Mouse (Mus musculus) adrenal gland, adult (tissue): ENCODE data around the gene Gemin4.
A peak's percentile ranks its signal among the peaks of the same experiment; 100 is the strongest.
"Not testable (repeated sequence)": the region's sequence is repeated elsewhere in the genome, so short reads cannot be mapped to it uniquely, and the experiment has no call there.

Source experiments
- DNase-seq, 2 experiments: peaks; one replicate each; pipeline ENCODE4 v3.0.0; 2022 to 2023; ENCODE audit warnings: low spot score in 1 of 2; ENCODE audit not compliant: inconsistent age in 2 of 2

Gene Gemin4

DNA sequence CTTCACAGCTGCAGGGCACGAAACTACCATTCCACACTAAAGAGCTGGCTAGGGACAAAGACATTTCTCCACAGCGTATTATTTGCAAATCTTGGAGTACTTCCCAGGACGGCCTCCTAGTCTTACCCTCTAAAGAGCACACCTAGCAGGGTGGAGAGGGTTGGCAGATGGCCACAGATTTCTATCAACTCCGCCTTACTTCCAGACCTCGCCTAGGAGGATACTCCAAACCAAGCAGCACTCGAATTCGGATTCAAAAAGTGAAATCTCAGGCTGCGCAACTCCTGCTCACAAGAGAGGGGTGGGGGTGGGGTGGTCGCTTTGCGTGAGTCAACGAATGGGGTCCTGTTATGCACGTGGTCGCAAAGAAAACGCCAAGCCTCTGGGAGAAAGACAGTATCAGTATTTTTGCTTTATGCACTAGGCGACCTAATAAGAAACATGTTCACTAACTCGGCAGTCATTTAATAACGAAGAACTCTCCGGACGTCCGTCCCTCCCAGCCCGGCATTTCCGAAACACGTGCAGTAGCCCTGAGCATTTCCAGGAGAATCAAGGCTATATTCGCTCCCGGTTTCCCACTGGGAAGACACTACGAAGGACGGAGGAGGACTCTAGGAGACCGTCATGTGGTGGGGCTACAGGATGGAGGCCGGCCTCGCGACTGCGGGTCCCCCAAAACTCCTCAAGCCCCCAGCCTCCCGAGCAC, 629 bp downstream of the Gemin4 start:
- DNase-seq, result peak; percentile 24 to 70

DNA sequence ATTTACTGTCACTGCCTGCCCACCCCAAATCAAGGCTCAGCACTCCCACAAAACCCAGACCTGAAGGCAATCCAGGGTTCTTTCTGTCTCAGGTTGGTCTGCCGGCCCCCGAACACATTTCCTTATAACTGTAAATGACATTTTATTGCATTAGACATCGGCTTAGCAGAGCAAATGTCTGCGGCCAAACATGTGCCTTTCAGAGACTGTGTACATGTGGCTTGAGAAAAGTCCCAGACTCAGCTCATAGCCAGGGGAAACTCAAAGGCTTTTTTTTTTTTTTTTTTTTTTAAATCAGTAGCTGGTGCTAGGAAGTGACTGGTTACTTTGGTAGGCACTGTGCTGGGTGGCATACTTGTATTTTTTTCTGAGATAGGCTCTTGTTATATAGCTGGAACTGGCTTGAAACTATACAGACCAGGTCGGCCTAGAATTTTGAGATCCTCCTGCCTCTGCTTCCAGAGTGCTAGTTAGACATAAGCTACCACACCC, 1.4 kb downstream of the Gemin4 start:
- DNase-seq, result no peak

DNA sequence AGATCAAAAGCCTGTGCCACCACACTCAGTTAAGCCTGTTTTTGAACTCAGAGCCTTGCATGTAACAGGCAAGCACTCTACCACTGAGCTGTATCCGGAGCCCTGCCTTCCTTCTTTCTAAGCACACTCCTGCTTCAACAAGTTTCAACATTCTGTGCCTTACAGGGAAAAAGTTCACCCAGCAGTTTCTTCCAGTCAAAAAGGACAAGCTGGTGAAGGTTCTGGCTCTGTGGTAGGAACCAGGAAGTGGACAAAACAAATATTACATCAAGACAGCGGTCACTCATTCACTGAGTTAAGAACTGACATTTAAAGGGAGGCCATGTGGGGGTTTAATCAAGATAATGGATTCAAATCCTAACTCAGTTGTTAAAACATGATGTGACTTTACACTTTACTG, 2.5 kb downstream of the Gemin4 start:
- DNase-seq, result no peak

DNA sequence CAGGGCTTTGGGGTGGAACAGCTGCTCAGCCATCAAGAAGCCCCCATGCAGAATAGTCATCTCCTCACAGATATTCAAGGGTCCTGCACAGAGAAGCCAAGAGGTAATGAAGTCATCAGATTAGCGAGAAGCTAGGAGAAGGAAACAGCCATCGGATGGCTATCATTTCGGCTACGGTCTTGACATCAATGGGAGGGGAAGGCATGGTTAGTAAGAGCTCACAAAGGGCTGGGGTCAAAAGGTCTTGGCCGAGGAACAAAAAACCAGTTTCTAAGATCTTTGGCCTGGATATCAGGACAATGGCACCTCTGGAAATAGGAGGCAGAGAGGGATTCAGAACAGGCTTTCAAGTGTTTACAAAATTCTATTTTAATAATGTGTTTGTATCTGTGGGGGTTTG, 3.6 kb downstream of the Gemin4 start:
- no peak for DNase-seq

DNA sequence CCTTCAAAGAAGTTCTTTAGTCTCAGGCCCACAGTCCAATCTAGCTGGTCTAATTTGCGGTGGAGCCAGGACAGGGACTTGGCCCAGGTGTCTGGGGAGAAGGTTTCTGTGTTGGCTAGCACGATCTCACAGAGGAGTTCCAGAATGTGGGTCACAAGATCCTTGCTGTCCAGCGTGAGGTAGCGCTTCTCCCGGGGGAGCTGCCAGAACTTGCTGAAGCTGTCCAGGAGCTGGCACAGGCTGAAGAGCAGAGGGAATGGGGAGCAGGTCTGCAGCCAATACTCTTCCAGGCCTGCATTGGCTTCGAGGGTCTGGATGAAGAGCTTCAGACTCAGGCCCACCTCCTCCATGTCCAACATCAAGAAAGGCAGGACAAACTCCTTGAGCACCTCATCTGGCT, 5.9 kb downstream of the Gemin4 start:
- DNase-seq, result not testable (repeated sequence)

DNA sequence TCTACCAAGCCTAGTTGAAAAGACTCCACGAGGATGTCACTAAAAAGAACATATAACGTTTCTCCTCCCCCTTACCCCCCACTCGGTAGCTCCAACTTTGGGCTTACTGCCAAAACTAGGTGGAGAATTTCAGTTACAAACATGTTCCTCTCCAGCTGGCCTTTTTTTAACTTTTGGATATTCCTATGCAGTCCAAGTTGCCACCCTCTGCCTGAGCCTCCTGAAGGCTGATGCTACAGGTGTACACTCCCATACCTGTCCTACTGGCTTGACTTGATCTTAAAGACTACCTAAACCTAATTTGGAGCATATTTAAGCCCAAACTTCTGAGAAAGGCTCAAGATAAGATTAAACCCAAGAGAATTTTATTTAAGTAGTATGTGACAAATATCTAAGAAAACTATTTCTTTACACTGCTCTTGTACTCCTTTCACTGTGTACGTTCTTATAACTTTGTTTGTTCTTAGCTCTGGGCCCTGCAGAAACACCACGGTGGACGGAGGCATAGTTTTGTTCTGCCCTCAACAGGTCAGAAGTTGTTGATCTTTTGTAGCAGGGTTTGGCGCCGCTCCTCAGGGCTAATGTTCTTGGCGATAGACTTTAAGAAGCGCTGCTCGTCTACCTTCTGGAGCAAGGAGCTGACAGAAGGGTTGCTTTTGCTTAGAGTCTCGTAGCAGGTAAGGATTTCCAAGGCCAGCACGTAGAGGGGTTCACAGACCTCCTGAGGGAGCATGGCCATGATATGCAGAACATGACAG, 7.1 kb downstream of the Gemin4 start:
- DNase-seq, result no peak

DNA sequence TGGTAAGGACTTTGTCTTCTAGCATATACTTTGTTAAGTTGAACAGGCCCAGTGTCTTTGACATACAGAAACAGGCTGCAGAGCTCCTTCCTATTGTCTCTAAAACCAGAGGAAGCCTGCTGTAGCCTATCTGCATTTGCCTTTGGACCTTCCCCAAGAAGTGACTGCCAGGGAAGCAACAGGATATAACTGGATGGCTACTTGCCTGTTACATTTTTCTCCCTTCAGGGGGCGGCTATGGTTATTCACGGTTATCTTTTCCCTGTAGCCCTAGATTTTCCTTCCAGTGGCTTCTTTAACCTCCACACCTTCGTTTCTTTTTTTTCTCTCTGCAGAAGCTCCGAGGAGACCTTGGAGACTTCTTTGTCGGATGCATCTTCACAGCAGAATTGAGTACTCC, 10.7 kb downstream of the Gemin4 start:
- DNase-seq, result no peak

DNA sequence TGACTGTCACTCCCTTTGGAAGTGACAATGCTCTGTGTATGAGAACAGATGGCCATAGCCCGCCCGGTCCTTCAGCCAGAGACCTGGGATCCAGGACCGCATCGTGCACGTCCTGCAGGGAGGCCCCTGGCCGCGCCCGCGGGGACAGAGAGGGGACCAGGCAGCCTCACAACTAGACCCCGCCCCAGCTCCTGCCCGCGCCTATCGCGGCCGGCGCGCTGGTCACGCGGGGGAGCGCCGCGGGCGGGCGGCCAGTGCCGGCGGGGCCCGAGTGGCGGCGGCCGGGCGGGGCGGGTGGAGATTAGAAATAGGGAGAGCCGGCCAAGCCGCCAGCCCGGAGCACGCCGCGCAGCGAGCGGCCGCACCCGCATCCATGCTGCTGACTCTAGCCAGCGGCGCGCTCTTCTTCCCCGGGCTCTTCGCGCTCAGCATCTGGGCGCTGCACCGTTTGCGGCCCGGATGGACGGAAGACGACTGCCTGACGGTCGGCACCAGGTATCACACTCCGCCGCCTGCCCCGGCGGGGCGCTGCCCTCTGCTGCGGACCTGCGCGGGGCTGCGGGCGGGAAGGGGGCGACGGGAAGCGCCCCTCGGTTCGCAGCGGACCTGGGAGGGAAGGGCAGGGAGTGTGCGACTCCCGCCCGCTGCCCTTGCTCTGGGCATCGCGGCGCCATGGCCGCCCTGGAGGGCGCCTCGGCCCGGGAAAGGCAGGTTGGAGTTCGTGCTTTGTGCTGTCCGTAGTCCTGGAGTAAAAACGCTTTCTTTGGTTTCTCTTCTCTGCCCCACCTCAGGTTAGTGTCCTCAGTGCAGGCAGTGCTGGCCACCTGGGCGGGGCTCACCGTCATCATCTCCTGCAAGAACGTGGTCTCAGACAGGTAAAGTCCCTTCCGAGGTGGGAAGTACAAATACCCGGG, 15.4 kb downstream of the Gemin4 start:
- DNase-seq, result peak; percentile 91 to 96

DNA sequence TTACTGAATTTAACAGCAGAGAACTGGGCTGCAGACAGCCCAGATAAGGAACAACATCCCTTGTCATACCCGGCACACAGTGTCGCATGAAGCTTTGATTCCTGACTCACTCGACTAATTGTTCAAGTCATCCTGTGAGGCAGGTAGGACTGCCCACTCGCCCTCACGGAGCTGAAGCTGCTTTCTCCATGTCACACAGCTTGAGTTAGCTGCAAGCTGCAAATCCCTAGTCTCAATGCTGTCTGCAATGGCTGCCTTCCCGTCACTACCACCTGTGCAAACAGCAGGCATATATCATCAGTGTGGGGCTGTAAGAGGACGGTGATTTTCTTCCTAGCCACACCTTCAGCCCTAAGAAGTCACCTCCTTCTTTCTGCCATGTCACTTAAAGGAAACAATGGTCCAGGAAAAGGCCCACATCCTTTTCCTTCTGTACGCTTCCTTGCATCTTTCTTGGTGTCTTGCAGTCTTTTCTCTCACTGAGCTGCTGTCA, 20.4 kb downstream of the Gemin4 start:
- DNase-seq, result no peak

DNA sequence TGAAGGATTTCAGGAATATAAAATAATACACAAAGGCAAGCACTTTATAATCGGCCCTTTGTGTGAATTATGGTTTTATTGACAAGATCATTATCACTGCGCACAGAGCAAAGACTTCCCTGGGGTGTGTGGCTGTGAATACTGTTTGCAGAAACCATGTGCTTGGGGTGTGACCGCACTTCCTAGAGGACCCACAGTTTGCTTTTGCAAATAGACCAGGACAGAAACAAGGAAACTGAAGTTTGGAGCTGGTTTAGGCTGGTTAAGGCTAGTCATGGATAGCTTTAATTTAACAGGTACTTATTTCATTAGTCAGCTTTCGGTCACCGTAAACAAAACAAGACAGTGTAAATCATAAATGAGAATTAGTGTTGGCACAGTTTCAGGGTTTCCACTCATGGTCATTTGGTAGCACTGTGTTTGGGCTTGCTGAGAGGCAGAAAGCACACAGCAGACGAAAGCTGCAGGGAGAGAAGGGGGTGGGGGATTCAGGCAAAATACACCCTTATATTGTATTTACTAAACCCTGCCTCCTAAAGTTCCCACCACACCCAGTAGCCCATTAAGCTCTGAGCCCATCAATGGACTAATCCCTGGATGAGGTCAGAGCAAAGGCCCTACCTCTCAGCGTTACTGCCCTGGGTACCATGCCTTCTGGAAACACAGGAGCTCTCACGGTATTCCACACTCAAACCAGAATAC, 21.0 kb downstream of the Gemin4 start:
- peak in 1 of 2 experiments; percentile 58 for DNase-seq

DNA sequence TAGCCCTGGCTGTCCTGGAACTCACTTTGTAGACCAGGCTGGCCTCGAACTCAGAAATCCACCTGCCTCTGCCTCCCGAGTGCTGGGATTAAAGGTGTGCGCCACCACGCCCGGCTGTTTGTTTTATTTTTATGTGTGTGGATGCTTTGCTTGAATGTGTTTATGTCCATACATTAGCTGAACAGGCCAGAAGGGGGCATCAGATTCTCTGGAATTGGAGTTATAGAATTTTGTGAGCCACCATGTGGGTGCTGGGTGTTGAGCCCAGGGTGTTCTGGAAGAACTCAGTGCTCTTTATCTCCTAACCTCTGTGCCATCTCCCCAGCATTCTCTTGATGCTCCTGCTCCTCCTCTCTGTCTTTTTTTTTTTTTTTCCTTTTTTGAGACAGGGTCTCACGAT, 30.6 kb downstream of the Gemin4 start:
- no peak for DNase-seq

DNA sequence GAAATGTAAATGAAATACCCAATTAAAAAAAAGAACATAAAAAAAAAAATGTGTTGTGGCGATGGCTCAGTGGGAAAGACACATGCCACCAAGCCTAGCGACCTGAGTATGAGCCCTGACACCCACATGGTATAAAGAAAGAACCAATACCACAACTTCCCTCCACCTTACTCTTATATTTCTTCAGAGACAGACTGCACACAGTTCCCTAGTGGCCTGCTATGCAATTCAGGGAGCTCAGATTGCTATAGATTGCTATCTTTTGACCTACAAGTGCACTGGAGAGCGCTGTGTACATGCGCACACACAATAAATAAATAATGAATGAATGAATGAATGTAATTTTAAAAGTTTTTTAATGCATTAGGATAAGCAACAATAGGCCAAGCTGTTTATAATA, 33.7 kb downstream of the Gemin4 start:
- DNase-seq, result no peak

DNA sequence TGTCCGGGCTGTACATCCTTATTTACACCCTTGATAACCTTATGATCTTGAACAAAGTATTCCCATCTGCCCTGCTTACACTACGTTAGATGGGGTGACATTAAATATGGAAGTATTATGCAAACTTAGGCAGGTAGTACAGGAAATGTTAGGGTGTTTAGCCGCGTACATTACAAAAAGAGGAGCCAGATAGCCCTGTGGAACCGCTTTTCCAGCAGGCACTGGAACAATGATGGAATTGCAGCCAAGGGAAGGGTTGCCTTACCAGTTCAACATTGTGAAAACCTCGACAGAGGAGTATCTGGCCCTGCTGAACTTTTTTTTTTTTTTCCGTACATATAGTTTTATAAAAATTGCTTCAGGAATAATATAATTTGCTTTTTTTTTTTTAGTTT, 37.3 kb downstream of the Gemin4 start:
- DNase-seq, result no peak

DNA sequence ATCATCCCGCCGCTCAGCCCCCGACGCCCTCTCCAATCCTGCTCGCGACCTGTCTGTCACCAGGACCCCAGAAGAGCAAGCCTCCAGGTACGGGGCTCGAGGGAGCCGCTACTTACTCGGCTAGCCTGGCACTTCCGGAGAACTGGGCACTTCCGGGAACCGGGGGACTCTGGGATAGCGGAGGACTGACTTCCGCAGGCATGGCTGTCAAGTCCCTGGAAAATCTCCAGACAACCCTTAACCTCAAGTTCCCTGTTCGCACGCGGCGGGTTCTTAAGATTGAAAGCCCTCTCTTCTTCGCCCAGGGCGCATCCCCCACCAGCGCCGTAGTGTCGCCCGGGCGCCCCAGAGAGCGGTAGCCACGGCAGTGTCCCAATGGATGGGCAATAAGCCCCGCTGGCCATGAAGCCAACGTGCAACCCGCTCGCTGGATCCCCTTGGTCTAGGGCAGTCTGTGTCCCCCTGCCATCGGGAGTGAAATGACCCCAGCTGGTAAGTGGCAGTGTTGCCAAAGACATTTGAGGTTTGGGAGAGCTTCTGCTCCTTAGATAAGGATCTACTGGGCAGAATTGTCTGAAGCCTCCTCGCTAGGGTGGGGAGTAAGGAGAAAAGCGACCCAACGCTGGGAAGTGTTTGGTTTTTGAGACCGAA, 37.8 kb downstream of the Gemin4 start, which contains the start of the genes Vps53 and Fam57a:
Gene Vps53, minus strand, starts transcription at position 153 of the 651 bp plus-strand sequence.
Gene Fam57a, plus strand, starts transcription at position 177 of the 651 bp plus-strand sequence.
- DNase-seq, result peak; percentile 91 to 98

DNA sequence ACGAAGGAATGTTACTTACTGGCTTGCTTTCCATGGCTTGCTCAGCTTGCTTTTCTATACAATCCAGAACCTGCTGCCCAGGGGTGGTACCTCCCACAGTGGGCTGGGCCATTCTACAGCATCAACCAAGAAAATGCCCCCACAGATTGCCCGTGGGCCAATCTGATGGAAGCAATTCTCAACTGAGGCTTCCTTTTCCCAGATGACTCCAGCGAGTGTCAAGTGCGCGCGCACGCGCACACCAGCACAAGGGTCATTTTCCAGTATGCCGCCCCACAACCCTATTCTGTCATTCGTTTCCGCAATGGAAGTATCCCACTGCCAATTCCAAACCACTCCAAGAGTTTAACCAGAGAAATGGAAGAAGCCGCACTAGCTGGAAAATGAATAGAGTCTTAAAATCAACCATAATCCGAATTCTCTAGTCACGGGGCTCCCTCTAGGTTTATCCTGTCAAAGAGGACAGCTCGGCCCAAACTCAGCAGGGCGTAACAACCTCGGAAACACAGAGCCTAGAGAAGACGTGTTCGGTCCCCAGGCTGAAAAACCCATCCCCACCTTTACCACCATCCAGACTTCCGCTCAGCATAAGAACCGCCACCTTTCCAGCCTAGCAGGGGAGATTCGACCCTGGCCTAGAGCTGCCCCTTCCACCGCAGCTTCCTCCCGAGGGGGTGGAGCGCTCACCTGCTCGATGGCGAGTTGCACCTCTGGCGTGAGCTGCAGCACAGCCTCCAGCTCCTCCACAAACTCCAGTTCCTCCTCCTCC, 38.6 kb downstream of the Gemin4 start:
- DNase-seq, result peak in 1 of 2 experiments; percentile 39

DNA sequence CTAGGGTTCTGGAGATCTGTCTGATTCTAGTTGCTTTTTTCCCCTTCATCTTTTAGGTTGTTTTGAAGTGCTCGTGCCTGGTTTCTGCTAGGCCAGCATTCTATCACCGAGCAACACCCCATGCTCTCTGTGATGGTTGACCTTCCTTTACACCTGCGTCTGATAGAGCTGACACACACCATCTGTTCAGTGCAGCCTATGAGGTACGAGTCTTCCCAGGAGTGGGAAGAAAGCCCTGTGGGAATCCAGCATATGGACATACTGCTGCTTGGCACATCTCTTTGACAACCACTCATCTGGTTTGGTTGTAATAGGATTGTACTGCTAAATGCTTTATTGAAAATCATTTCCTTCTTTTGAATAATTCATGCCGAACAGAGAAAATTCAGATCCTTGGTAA, 47.3 kb downstream of the Gemin4 start:
- DNase-seq, result no peak

DNA sequence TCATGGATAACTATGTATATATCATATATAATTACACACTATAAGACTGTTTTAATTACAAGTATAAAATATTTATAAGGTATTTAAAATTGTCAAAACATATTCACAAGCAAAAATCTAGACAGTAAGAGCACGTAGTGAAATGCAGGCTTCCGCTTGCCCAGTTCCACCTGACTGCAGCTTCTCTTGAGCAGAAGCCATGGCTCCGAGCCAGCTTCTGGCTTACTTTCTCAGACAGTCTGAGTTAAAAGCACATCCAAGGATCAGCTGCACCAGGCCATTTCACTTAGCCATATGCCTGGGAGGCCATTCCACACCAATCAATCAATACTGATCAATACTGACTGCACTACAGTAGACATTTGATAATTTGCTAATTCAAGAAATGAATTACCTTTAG, 48.5 kb downstream of the Gemin4 start:
- no peak for DNase-seq

DNA sequence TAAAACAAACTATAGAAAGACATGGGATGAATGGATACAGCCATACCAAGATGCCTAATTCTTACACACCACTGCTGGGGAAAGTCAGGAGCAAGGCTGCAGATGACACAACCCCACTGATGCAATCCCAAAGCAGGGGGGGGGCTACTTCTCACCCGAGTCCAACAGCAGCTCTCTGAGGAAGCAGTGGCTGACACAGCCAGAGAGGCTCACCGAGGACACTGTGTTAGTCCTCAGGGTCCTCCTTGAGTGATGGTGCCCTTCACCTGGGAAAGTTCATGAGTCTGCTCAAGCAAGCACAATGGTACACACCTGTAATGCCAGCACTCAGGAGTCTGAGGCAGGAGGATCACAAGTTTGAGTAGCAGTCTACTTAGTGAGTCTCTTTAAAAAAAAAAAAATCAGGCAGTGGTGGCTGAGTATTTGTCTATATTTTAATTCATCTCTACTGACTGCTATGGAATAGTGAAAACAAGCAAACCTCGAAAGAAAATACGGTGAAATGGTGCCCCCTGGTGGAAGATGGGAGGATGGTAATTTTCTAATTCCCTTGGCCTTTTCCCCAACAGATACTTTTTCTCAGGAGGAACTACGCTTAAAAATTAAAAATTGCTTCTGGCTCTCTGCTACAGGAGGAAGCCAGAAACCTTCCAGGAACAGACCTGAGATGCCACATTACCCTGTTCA, 50.2 kb downstream of the Gemin4 start:
- DNase-seq, result peak; percentile 88 to 95

DNA sequence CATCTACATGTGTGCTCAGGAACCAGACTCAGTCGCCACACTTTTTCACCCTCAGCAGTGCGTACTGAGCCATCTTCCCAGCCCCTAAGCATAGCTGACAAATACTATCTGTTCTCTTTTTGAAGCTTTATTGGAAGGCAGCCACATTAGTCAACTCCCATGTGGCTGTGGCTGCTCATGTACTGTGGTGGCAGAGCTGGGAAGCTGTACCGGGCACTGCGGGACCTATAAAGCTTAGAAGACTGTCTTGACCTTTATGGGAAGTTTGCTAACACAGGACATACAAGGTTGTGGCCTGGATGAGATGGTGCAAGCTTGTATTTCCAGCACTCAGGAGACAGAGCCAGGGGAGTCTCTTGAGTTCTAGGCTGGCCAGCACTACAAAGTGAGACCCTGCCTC, 50.8 kb downstream of the Gemin4 start:
- peak; percentile 67 to 79 for DNase-seq
